Comparison of ENCODE assay signal across 4 mouse cellular contexts in the genomic region with DNA sequence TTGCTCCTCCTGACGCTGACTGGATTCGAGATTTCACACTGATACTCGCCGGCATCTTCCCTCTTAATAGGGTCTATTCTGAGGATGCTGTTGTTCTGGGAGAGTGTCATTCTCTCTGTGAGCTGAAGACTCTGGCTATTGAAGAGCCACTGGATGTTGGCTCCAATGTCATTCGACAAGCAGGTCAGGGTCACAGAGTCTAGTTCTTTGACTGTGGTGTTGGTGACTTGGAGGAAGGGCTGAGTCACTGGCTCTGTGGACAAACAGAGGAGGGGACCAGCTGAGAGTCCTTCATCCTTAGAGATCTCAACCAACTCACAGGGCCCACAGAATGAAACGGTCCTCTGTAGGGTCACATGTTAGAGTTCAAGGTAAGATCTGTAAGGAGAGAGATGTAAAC. TPM values are rescaled to one million over a fixed set of nuclear protein-coding genes. Genes with fewer than 3 reads are reported as not detected.
"Had no signal": no experiment of that assay in that cellular context is flagged by ENCODE, and none has a peak within 500 bp of the region (broad histone marks: within the 10 kb centered on the region; RNA-seq: fewer than 3 reads in every experiment).

No protein-coding gene starts in this region.

RNA-seq across cellular contexts. Expression of a gene that starts 59.1 kb away (rescaled TPM):
- total RNA-seq: neutrophil, adult 5-6 weeks had no signal
- polyA plus RNA-seq: small intestine, adult 2 months; spleen, adult 2 months; testis, adult 2 months had no signal
